19 mouse cellular contexts compared by ENCODE assay signal in genomic region chr8:64608931-64609330, GRCm38 (mm10).
"Had no signal": no experiment of that assay in that cellular context is flagged by ENCODE, and none has a peak within 500 bp of the region (broad histone marks: within the 10 kb centered on the region; RNA-seq: fewer than 3 reads in every experiment).

No protein-coding gene starts in this region.

- H3K9ac ChIP-seq: limb, embryonic 12.5 days; limb, embryonic 15.5 days; liver, embryonic 14.5 days; lung, embryonic 15.5 days; midbrain, embryonic 12.5 days; midbrain, embryonic 15.5 days; neural tube, embryonic 13.5 days had no signal

- DNase-seq: kidney, adult 9 months; kidney, postnatal 14 days; kidney, postnatal 4 days; left cerebral cortex, postnatal 4 days; lung, adult 18-20 months; lung, postnatal 10 days; lung, postnatal 4 days; retina, postnatal 1 day; thymus, adult 18-20 months; thymus, postnatal 14 days; thymus, postnatal 4 days had no signal

- H3K36me3 ChIP-seq: lung, embryonic 15.5 days had no signal

- H3K9me3 ChIP-seq: limb, embryonic 12.5 days; limb, embryonic 15.5 days; lung, embryonic 15.5 days; midbrain, embryonic 12.5 days; midbrain, embryonic 15.5 days; neural tube, embryonic 13.5 days had no signal

- H3K4me1 ChIP-seq: limb, embryonic 12.5 days; limb, embryonic 15.5 days; lung, embryonic 15.5 days; midbrain, embryonic 12.5 days; midbrain, embryonic 15.5 days; neural tube, embryonic 13.5 days had no signal

- H3K27me3 ChIP-seq: limb, embryonic 12.5 days; limb, embryonic 15.5 days; lung, embryonic 15.5 days; midbrain, embryonic 12.5 days; midbrain, embryonic 15.5 days; neural tube, embryonic 13.5 days had no signal

- H3K4me3 ChIP-seq: limb, embryonic 12.5 days; limb, embryonic 15.5 days; lung, embryonic 15.5 days; midbrain, embryonic 12.5 days; midbrain, embryonic 15.5 days; myocyte; neural tube, embryonic 13.5 days had no signal

- ATAC-seq: midbrain, embryonic 15.5 days had no signal

- H3K4me2 ChIP-seq: limb, embryonic 12.5 days; limb, embryonic 15.5 days; lung, embryonic 15.5 days; midbrain, embryonic 12.5 days; midbrain, embryonic 15.5 days; neural tube, embryonic 13.5 days had no signal

- H3K27ac ChIP-seq: limb, embryonic 12.5 days; limb, embryonic 15.5 days; liver, embryonic 14.5 days; lung, embryonic 15.5 days; midbrain, embryonic 12.5 days; midbrain, embryonic 15.5 days; neural tube, embryonic 13.5 days had no signal
